Mouse (Mus musculus): ENCODE results near the gene Zfpm1. TPM values are rescaled to one million over a fixed set of nuclear protein-coding genes. Genes with fewer than 3 reads are reported as not detected.
A peak's percentile ranks its signal among the peaks of the same experiment; 100 is the strongest.

Gene Zfpm1
- polyA plus RNA-seq, 1 experiment from 2014 or later = 0.89 TPM

GRCm38 (mm10) chr8:122333531-122333930 is 51.6 kb downstream of the Zfpm1 start:
- H3K36me3 ChIP-seq = no peaks in the 10 kb centered on the region
- 82% methylated on average over 7 of the region's 7 CpGs for WGBS
- peaks cover 46% of the 10 kb centered on the region for H3K27me3 ChIP-seq

GRCm38 (mm10) chr8:122334791-122335490 is 53.0 kb downstream of the Zfpm1 start:
- WGBS = 83% methylated on average over 13 of the region's 13 CpGs

More at GRCm38 (mm10) chr8:122333531-122333930, 51.6 kb downstream of the Zfpm1 start:
- Histone ChIP-seq H3K27ac (replicated peaks) (no peak overlapping the region), H3K4me2 (replicated peaks) (no peak overlapping the region), H3K9me3 (no peaks in the 10 kb centered on the region), H3K9ac (replicated peaks) (no peak overlapping the region), H3K4me1 (peaks cover 21% of the 10 kb centered on the region), H3K4me3 (no peak overlapping the region)
- no peak for ATAC-seq (replicated peaks)

GRCm38 (mm10) chr8:122335638-122336250 is 53.8 kb downstream of the Zfpm1 start:
- ATAC-seq (replicated peaks) = peak; percentile 41; the same call in 1 of the 2 replicates
- H3K4me2 ChIP-seq (replicated peaks) = peak overlapping the region; percentile 87
- H3K9me3 ChIP-seq = no peaks in the 10 kb centered on the region
- H3K4me3 ChIP-seq = peak overlapping the region; percentile 59
- H3K9ac ChIP-seq (replicated peaks) = peak overlapping the region; percentile 55
- WGBS = 8% methylated on average over 57 of the region's 57 CpGs
- H3K4me1 ChIP-seq = peaks cover 18% of the 10 kb centered on the region
- peaks cover 61% of the 10 kb centered on the region for H3K27me3 ChIP-seq
- H3K36me3 ChIP-seq = no peaks in the 10 kb centered on the region
- H3K27ac ChIP-seq (replicated peaks) = no peak overlapping the region

More at GRCm38 (mm10) chr8:122334791-122335490, 53.0 kb downstream of the Zfpm1 start:
- Histone ChIP-seq H3K4me1 (peaks cover 18% of the 10 kb centered on the region), H3K9ac (replicated peaks) (0 out of 2 replicates have a peak overlapping the region, but pooled peaks have one; percentile 55), H3K36me3 (no peaks in the 10 kb centered on the region), H3K27me3 (peaks cover 57% of the 10 kb centered on the region), H3K9me3 (no peaks in the 10 kb centered on the region), H3K27ac (replicated peaks) (no peak overlapping the region), H3K4me3 (no peak overlapping the region; the same call in 1 of the 2 replicates), H3K4me2 (replicated peaks) (peak overlapping the region; percentile 87; the same call in 1 of the 2 replicates)
- no peak for ATAC-seq (replicated peaks)

- peak overlapping the region; percentile 87 for H3K4me2 ChIP-seq (replicated peaks)
- peak overlapping the region; percentile 55 for H3K9ac ChIP-seq (replicated peaks)
- H3K27ac ChIP-seq (replicated peaks) = no peak overlapping the region
- ATAC-seq (replicated peaks) = peak; percentile 69
- peaks cover 67% of the 10 kb centered on the region for H3K27me3 ChIP-seq
- peak overlapping the region; percentile 59 for H3K4me3 ChIP-seq
- WGBS = 3% methylated on average over 80 of the region's 81 CpGs
- no peaks in the 10 kb centered on the region for H3K9me3 ChIP-seq
- no peaks in the 10 kb centered on the region for H3K36me3 ChIP-seq
- H3K4me1 ChIP-seq = peaks cover 18% of the 10 kb centered on the region
Observed at GRCm38 (mm10) chr8:122336251-122336910, 54.4 kb downstream of the Zfpm1 start.

- Histone ChIP-seq H3K4me3 (no peak overlapping the region), H3K4me1 (peaks cover 34% of the 10 kb centered on the region), H3K9ac (replicated peaks) (no peak overlapping the region), H3K27ac (replicated peaks) (no peak overlapping the region), H3K4me2 (replicated peaks) (no peak overlapping the region), H3K36me3 (no peaks in the 10 kb centered on the region), H3K27me3 (peaks cover 82% of the 10 kb centered on the region), H3K9me3 (no peaks in the 10 kb centered on the region)
- ATAC-seq (replicated peaks) = no peak
- 33% methylated on average over 6 of the region's 6 CpGs for WGBS
Observed at GRCm38 (mm10) chr8:122338852-122339251, 56.9 kb downstream of the Zfpm1 start.

GRCm38 (mm10) chr8:122340761-122341160 is 58.8 kb downstream of the Zfpm1 start:
- no peak overlapping the region for H3K4me2 ChIP-seq (replicated peaks)
- peaks cover 29% of the 10 kb centered on the region for H3K4me1 ChIP-seq
- H3K9ac ChIP-seq (replicated peaks) = no peak overlapping the region
- H3K27me3 ChIP-seq = peaks cover 68% of the 10 kb centered on the region
- no peak overlapping the region for H3K27ac ChIP-seq (replicated peaks)
- H3K4me3 ChIP-seq = no peak overlapping the region
- no peaks in the 10 kb centered on the region for H3K36me3 ChIP-seq
- 78% methylated on average over 3 of the region's 3 CpGs for WGBS
- no peaks in the 10 kb centered on the region for H3K9me3 ChIP-seq
- ATAC-seq (replicated peaks) = no peak

- Histone ChIP-seq H3K27ac (replicated peaks) (no peak overlapping the region), H3K9ac (replicated peaks) (no peak overlapping the region), H3K36me3 (no peaks in the 10 kb centered on the region), H3K4me2 (replicated peaks) (no peak overlapping the region), H3K27me3 (peaks cover 58% of the 10 kb centered on the region), H3K4me1 (peaks cover 20% of the 10 kb centered on the region), H3K9me3 (no peaks in the 10 kb centered on the region), H3K4me3 (no peak overlapping the region)
- 87% methylated on average over 6 of the region's 6 CpGs for WGBS
- no peak for ATAC-seq (replicated peaks)
Observed at GRCm38 (mm10) chr8:122341790-122342189, 59.8 kb downstream of the Zfpm1 start.

GRCm38 (mm10) chr8:122342362-122342761 is 60.4 kb downstream of the Zfpm1 start:
- no peak overlapping the region for H3K9ac ChIP-seq (replicated peaks)
- no peaks in the 10 kb centered on the region for H3K9me3 ChIP-seq
- 47% methylated on average over 5 of the region's 5 CpGs for WGBS
- H3K4me2 ChIP-seq (replicated peaks) = no peak overlapping the region
- peaks cover 52% of the 10 kb centered on the region for H3K27me3 ChIP-seq
- H3K4me3 ChIP-seq = no peak overlapping the region
- no peak overlapping the region for H3K27ac ChIP-seq (replicated peaks)
- peaks cover 16% of the 10 kb centered on the region; the same call in 1 of the 2 replicates for H3K4me1 ChIP-seq
- no peak for ATAC-seq (replicated peaks)
- no peaks in the 10 kb centered on the region for H3K36me3 ChIP-seq

GRCm38 (mm10) chr8:122342806-122343209 is 60.9 kb downstream of the Zfpm1 start:
- peaks cover 48% of the 10 kb centered on the region for H3K27me3 ChIP-seq
- no peak for ATAC-seq (replicated peaks)
- no peak overlapping the region for H3K27ac ChIP-seq (replicated peaks)
- H3K4me2 ChIP-seq (replicated peaks) = peak overlapping the region; percentile 25
- peaks cover 20% of the 10 kb centered on the region for H3K4me1 ChIP-seq
- no peaks in the 10 kb centered on the region for H3K9me3 ChIP-seq
- 5% methylated on average over 9 of the region's 9 CpGs for WGBS
- 0 out of 2 replicates have a peak overlapping the region, but pooled peaks have one; percentile 12 for H3K4me3 ChIP-seq
- H3K36me3 ChIP-seq = no peaks in the 10 kb centered on the region
- H3K9ac ChIP-seq (replicated peaks) = 0 out of 2 replicates have a peak overlapping the region, but pooled peaks have one; percentile 14

- Histone ChIP-seq H3K36me3 (no peaks in the 10 kb centered on the region), H3K4me3 (peak overlapping the region; percentile 12), H3K9me3 (no peaks in the 10 kb centered on the region), H3K9ac (replicated peaks) (0 out of 2 replicates have a peak overlapping the region, but pooled peaks have one; percentile 14), H3K4me1 (peaks cover 25% of the 10 kb centered on the region), H3K4me2 (replicated peaks) (peak overlapping the region; percentile 25), H3K27ac (replicated peaks) (no peak overlapping the region), H3K27me3 (peaks cover 42% of the 10 kb centered on the region)
- WGBS = 3% methylated on average over 11 of the region's 11 CpGs
- no peak for ATAC-seq (replicated peaks)
Observed at GRCm38 (mm10) chr8:122343341-122343740, 61.4 kb downstream of the Zfpm1 start.

- no peaks in the 10 kb centered on the region for H3K9me3 ChIP-seq
- no peak overlapping the region for H3K27ac ChIP-seq (replicated peaks)
- H3K4me1 ChIP-seq = peaks cover 25% of the 10 kb centered on the region
- H3K27me3 ChIP-seq = peaks cover 38% of the 10 kb centered on the region
- peak overlapping the region; percentile 12 for H3K4me3 ChIP-seq
- 4% methylated on average over 14 of the region's 14 CpGs for WGBS
- ATAC-seq (replicated peaks) = no peak
- peak overlapping the region; percentile 25 for H3K4me2 ChIP-seq (replicated peaks)
- H3K36me3 ChIP-seq = no peaks in the 10 kb centered on the region
- H3K9ac ChIP-seq (replicated peaks) = 0 out of 2 replicates have a peak overlapping the region, but pooled peaks have one; percentile 17
Observed at GRCm38 (mm10) chr8:122343758-122344157, 61.8 kb downstream of the Zfpm1 start.

- no peak for ATAC-seq (replicated peaks)
- no peaks in the 10 kb centered on the region for H3K36me3 ChIP-seq
- WGBS = 4% methylated on average over 2 of the region's 5 CpGs
- H3K9ac ChIP-seq (replicated peaks) = no peak overlapping the region
- H3K27ac ChIP-seq (replicated peaks) = no peak overlapping the region
- H3K4me3 ChIP-seq = no peak overlapping the region
- H3K4me1 ChIP-seq = peaks cover 25% of the 10 kb centered on the region
- no peak overlapping the region for H3K4me2 ChIP-seq (replicated peaks)
- peaks cover 35% of the 10 kb centered on the region for H3K27me3 ChIP-seq
- H3K9me3 ChIP-seq = no peaks in the 10 kb centered on the region
Observed at GRCm38 (mm10) chr8:122344219-122344618, 62.3 kb downstream of the Zfpm1 start.

Data from forebrain, embryonic 15.5 days (tissue).